Mouse (Mus musculus): Measurements from ENCODE around the gene Safb2.

DNA sequence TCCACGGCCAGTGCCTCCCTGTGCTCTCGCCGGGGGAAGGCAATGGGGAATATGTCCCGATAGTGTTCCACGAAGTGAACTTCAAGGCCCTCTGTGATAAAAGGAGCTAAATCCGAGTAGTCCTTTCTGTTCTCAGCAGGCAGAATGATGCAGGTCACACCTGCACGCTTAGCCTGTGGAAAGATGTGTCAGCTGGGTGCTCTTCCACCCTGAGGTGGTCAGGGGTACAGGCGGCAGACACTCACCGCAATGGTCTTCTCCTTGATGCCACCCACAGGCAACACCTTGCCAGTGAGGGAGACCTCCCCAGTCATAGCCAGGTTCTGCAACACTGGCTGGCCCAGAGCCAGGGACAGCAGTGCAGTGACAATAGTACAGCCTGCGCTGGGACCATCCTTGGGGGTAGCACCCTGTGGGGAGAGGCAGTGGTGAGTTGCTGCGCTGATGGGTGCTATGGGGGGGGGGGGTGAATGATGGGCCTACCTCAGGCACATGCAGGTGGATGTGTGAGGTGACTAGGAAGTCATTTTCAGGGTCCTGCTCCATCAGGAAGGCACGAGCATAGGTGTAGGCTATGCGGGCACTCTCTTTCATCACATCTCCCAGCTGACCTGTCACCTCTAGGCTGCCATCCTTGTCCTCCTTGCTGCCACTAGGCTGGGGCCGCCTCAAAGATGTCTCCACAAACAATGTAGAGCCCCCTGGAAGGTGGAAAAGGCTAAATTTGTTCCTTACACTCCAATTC, 30.2 kb upstream of the Safb2 start:
- TF ChIP-seq CTCF (IDR thresholded peaks at IDR 0.05; ENCODE audit: low read depth, low read length) (no peak), POLR2A (IDR thresholded peaks at IDR 0.05; ENCODE audit: borderline replicate concordance, low read depth, low read length) (no peak)
